Mouse (Mus musculus) limb, embryonic 15.5 days (tissue): ENCODE measurements around the gene Thegl. TPM values are rescaled to one million over a fixed set of nuclear protein-coding genes. Genes with fewer than 3 reads are reported as not detected.

Experiments
- ATAC-seq: fragments of 200-750 bp; cut with Nextera tagmentation; 2 replicates; pipeline ENCODE4 v1.8.0; 2017; ENCODE audit warnings: low read depth, moderate TSS enrichment; ENCODE audit not compliant: insufficient number of reproducible peaks, low FRiP score, low TSS enrichment
- H3K27ac ChIP-seq: fragments of 300-500 bp; sonication (generic); 2 replicates; pipeline ENCODE4 v1.5.1; 2015; ENCODE audit warnings: moderate library complexity, mild to moderate bottlenecking, inconsistent platforms
- H3K27me3 ChIP-seq: fragments of 300-500 bp; sonication (generic); 2 replicates; pipeline ENCODE4 v1.6.1; 2015; ENCODE audit warnings: inconsistent platforms
- H3K36me3 ChIP-seq: fragments of 300-500 bp; sonication (generic); 2 replicates; pipeline ENCODE4 v1.6.1; 2015; ENCODE audit warnings: inconsistent platforms
- H3K4me1 ChIP-seq: fragments of 300-500 bp; sonication (generic); 2 replicates; pipeline ENCODE4 v1.6.1; 2015; ENCODE audit warnings: inconsistent platforms
- H3K4me2 ChIP-seq: fragments of 300-500 bp; sonication (generic); 2 replicates; pipeline ENCODE4 v1.6.1; 2015; ENCODE audit warnings: mild to moderate bottlenecking, inconsistent platforms
- H3K4me3 ChIP-seq: fragments of 300-500 bp; sonication (generic); 2 replicates; pipeline ENCODE4 v1.5.1; 2015; ENCODE audit warnings: mild to moderate bottlenecking, inconsistent platforms
- H3K9ac ChIP-seq: fragments of 300-500 bp; sonication (generic); 2 replicates; pipeline ENCODE4 v1.6.1; 2015; ENCODE audit warnings: inconsistent platforms
- H3K9me3 ChIP-seq: fragments of 300-500 bp; sonication (generic); 2 replicates; pipeline ENCODE4 v1.6.1; 2016; ENCODE audit warnings: inconsistent platforms
- WGBS: fragments of 180-500 bp; shearing (Covaris S2); methylation state at CpG from one replicate; pipeline ENCODE4 v1.1.7; 2015; 5-methylcytosine and 5-hydroxymethylcytosine counted together
- polyA plus RNA-seq: library from polyadenylated mRNA; unstranded; fragments of >200 nt; fragmentation: Nextera tagmentation; extraction: Ambion mirVana; gene quantifications from 2 replicates; pipeline ENCODE4 v1.2.1, GENCODE M21; 2015

Gene Thegl
- polyA plus RNA-seq, 1 experiment from 2014 or later, result 0.22 TPM

GRCm38 (mm10) chr5:77097686-77098085 is 81.9 kb downstream of the Thegl start:
- no peak overlapping the region for H3K9ac ChIP-seq
- H3K9me3 ChIP-seq, result no peaks in the 10 kb centered on the region
- H3K27me3 ChIP-seq, result peaks cover 11% of the 10 kb centered on the region; the same call in 1 of the 2 replicates
- no peak overlapping the region for H3K4me3 ChIP-seq
- no peak overlapping the region for H3K4me2 ChIP-seq
- no peaks in the 10 kb centered on the region for H3K36me3 ChIP-seq
- H3K27ac ChIP-seq, result no peak overlapping the region
- peaks cover 13% of the 10 kb centered on the region; the same call in 1 of the 2 replicates for H3K4me1 ChIP-seq
- ATAC-seq, result no peak
- WGBS, result 31% methylated on average over 6 of the region's 6 CpGs

- no peak for ATAC-seq
- Histone ChIP-seq H3K4me3 (no peak overlapping the region), H3K27me3 (peaks cover 9% of the 10 kb centered on the region; the same call in 1 of the 2 replicates), H3K9me3 (no peaks in the 10 kb centered on the region), H3K27ac (no peak overlapping the region), H3K4me2 (no peak overlapping the region), H3K9ac (no peak overlapping the region), H3K36me3 (no peaks in the 10 kb centered on the region), H3K4me1 (peaks cover 10% of the 10 kb centered on the region; the same call in 1 of the 2 replicates)
- 85% methylated on average over 3 of the region's 3 CpGs for WGBS
These were observed 83.1 kb downstream of the Thegl start for GRCm38 (mm10) chr5:77098874-77099273.

GRCm38 (mm10) chr5:77099317-77099996 is 83.6 kb downstream of the Thegl start:
- 46% methylated on average over 11 of the region's 11 CpGs for WGBS
- no peak overlapping the region for H3K27ac ChIP-seq
- peaks cover 5% of the 10 kb centered on the region; the same call in 1 of the 2 replicates for H3K27me3 ChIP-seq

GRCm38 (mm10) chr5:77099997-77100380 is 84.2 kb downstream of the Thegl start:
- Histone ChIP-seq H3K4me2 (no peak overlapping the region), H3K9ac (no peak overlapping the region), H3K4me1 (peaks cover 6% of the 10 kb centered on the region; the same call in 1 of the 2 replicates), H3K4me3 (no peak overlapping the region), H3K27ac (no peak overlapping the region), H3K9me3 (no peaks in the 10 kb centered on the region), H3K36me3 (no peaks in the 10 kb centered on the region), H3K27me3 (peaks cover 5% of the 10 kb centered on the region; the same call in 1 of the 2 replicates)
- no peak for ATAC-seq
- WGBS, result 73% methylated on average over 6 of the region's 6 CpGs

More at GRCm38 (mm10) chr5:77099317-77099996, 83.6 kb downstream of the Thegl start:
- ATAC-seq, result no peak
- no peak overlapping the region for H3K9ac ChIP-seq
- no peaks in the 10 kb centered on the region for H3K36me3 ChIP-seq
- H3K4me1 ChIP-seq, result peaks cover 7% of the 10 kb centered on the region; the same call in 1 of the 2 replicates
- H3K9me3 ChIP-seq, result no peaks in the 10 kb centered on the region
- H3K4me3 ChIP-seq, result no peak overlapping the region
- no peak overlapping the region for H3K4me2 ChIP-seq

- Histone ChIP-seq H3K9ac (no peak overlapping the region), H3K4me2 (no peak overlapping the region), H3K9me3 (no peaks in the 10 kb centered on the region), H3K36me3 (no peaks in the 10 kb centered on the region), H3K4me1 (no peaks in the 10 kb centered on the region; the same call in 1 of the 2 replicates), H3K4me3 (no peak overlapping the region), H3K27ac (no peak overlapping the region), H3K27me3 (peaks cover 4% of the 10 kb centered on the region; the same call in 1 of the 2 replicates)
- no peak for ATAC-seq
- 86% methylated on average over 6 of the region's 6 CpGs for WGBS
These were observed 84.9 kb downstream of the Thegl start for GRCm38 (mm10) chr5:77100691-77101090.

GRCm38 (mm10) chr5:77102522-77103365 is 86.9 kb downstream of the Thegl start:
- Histone ChIP-seq H3K27me3 (no peaks in the 10 kb centered on the region), H3K9me3 (no peaks in the 10 kb centered on the region), H3K9ac (no peak overlapping the region), H3K4me3 (no peak overlapping the region), H3K36me3 (no peaks in the 10 kb centered on the region), H3K4me2 (no peak overlapping the region), H3K4me1 (no peaks in the 10 kb centered on the region; the same call in 1 of the 2 replicates), H3K27ac (no peak overlapping the region)
- no peak for ATAC-seq
- whole genome bisulfite sequencing, result 81% methylated on average over 15 of the region's 15 CpGs

- Histone ChIP-seq H3K27me3 (no peaks in the 10 kb centered on the region), H3K4me1 (no peaks in the 10 kb centered on the region), H3K36me3 (no peaks in the 10 kb centered on the region), H3K4me2 (no peak overlapping the region), H3K9ac (no peak overlapping the region), H3K9me3 (no peaks in the 10 kb centered on the region), H3K27ac (no peak overlapping the region), H3K4me3 (no peak overlapping the region)
- 76% methylated on average over 11 of the region's 11 CpGs for WGBS
- ATAC-seq, result no peak
These were observed 91.5 kb downstream of the Thegl start for GRCm38 (mm10) chr5:77107146-77107822.

GRCm38 (mm10) chr5:77108806-77109205 is 93.0 kb downstream of the Thegl start:
- no peak for ATAC-seq

GRCm38 (mm10) chr5:77109814-77110213 is 94.0 kb downstream of the Thegl start:
- Histone ChIP-seq H3K9me3 (no peaks in the 10 kb centered on the region), H3K9ac (no peak overlapping the region), H3K36me3 (no peaks in the 10 kb centered on the region), H3K27ac (no peak overlapping the region), H3K4me2 (no peak overlapping the region), H3K4me3 (no peak overlapping the region), H3K4me1 (peaks cover 4% of the 10 kb centered on the region), H3K27me3 (no peaks in the 10 kb centered on the region)
- no peak for ATAC-seq
- 63% methylated on average over 2 of the region's 2 CpGs for WGBS

More at GRCm38 (mm10) chr5:77108806-77109205, 93.0 kb downstream of the Thegl start:
- H3K9me3 ChIP-seq, result no peaks in the 10 kb centered on the region
- no peak overlapping the region for H3K4me3 ChIP-seq
- H3K4me2 ChIP-seq, result no peak overlapping the region
- H3K4me1 ChIP-seq, result no peaks in the 10 kb centered on the region
- no peak overlapping the region for H3K27ac ChIP-seq
- 93% methylated on average over 6 of the region's 6 CpGs for WGBS
- no peak overlapping the region for H3K9ac ChIP-seq
- no peaks in the 10 kb centered on the region for H3K27me3 ChIP-seq
- no peaks in the 10 kb centered on the region for H3K36me3 ChIP-seq
